Mouse (Mus musculus): ENCODE measurements around the gene Fbxo34. TPM values are rescaled to one million over a fixed set of nuclear protein-coding genes. Genes with fewer than 3 reads are reported as not detected.

The Fbxo34 gene
- total and polyA plus RNA-seq, 3 experiments, result 14.8 to 29.5 TPM; not detected in 1

DNA sequence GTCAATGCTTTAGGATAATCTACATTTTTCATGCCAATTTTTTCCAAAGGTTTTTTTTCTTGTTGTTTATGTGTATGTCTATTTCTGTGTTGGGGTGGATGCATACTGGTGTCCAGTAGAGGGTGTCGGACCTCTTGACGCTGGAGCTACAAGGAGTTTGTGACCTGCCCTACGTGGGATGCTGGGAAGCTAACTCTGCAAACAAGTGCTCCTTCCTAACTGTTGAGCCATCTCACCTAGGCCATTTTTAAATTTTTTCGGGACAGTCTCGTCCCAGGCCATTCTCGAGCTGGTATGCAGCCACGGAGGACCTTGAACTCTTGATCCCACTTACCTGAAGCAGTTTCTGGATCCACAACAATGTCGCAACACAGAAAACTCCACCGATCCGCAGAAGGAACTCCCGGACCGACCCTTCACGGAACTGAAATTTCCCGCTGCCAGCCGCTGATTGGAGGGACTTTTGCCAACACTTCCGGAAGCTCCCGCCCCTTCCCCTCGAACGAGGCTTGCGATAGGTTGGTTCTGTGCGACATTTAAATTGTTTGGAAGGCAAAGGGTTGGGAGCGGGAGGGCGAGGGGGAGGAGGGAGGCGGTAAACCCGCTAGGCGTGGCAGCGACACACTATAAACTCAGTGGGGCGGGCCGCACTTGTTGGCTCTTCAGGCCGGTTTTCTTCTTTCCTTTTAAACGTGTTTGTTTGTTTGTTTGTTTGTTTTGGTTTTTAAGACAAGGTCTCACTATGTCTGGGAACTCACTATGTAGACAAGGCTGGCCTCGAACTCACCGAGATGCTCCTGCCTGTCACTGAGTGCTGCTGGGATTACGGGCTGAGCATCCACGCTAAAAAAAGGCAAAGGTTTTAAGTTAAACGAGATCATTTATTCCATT is 32.2 kb upstream of the Fbxo34 start, which contains the start of gene Dlgap5 (continued):
- TF ChIP-seq SIN3A (IDR thresholded peaks at IDR 0.05; ENCODE audit: low read length) (peak; percentile 95), USF1 (IDR thresholded peaks at IDR 0.05; ENCODE audit: low read depth, low read length) (no peak), ELF1 (IDR thresholded peaks at IDR 0.05; ENCODE audit: low read depth, low read length) (peak; percentile 85), JUND (IDR thresholded peaks at IDR 0.05; ENCODE audit: low read depth, low read length) (no peak)

DNA sequence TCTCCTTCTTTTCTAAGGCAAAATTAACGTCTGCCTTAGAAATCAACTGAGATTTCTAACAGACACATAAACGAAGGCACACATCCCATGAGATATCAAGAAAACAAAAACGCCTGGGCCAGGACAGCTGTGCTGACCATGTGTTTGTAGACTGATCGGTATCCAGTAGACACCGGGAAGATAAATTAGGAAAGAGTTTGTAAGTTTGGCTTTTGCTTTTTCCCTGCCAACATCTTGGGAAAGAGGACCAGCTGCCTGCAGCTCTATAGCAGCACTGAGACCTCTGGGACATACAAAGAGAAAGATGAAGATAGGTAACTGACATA is 31.6 kb upstream of the Fbxo34 start:
- TF ChIP-seq ETS1 (IDR thresholded peaks at IDR 0.05; ENCODE audit: low read depth, low read length) (peak; percentile 42; the same call in 1 of the 2 replicates), MAX (IDR thresholded peaks at IDR 0.05; ENCODE audit: low read length) (peak; percentile 62), MYC (IDR thresholded peaks at IDR 0.05; ENCODE audit: low read depth, low read length) (peak; percentile 74; the same call in 1 of the 2 replicates), MXI1 (IDR thresholded peaks at IDR 0.05; ENCODE audit: low read depth, low read length) (peak; percentile 41; the same call in 1 of the 2 replicates), RAD21 (IDR thresholded peaks at IDR 0.05; ENCODE audit: low read depth, low read length) (no peak), POLR2AphosphoS5 (IDR thresholded peaks at IDR 0.05; ENCODE audit: borderline replicate concordance, low read depth, low read length) (no peak), USF1 (IDR thresholded peaks at IDR 0.05; ENCODE audit: low read depth, low read length) (no peak)
- H3K4me3 ChIP-seq (ENCODE audit: control insufficient read depth in 1 of 2, insufficient read depth in 1 of 2, low read depth in 2 of 2, low read length in 2 of 2), result peak overlapping the region; percentile 36 to 61
- DNase-seq (ENCODE audit: low read depth, low spot score), result no peak
- H3K9me3 ChIP-seq (replicated peaks; ENCODE audit: insufficient read depth, low read length), result no peaks in the 10 kb centered on the region
- no peaks in the 10 kb centered on the region for H3K27me3 ChIP-seq (ENCODE audit: control insufficient read depth in 1 of 2, insufficient read depth in 2 of 2, low read length in 2 of 2)
- H3K9ac ChIP-seq (ENCODE audit: control insufficient read depth, low read depth, low read length, poor library complexity, severe bottlenecking), result peak overlapping the region; percentile 72
- peaks cover 10% of the 10 kb centered on the region for H3K79me2 ChIP-seq (ENCODE audit: control insufficient read depth, insufficient read depth, low read length, poor library complexity)
- peaks cover 2 to 3% of the 10 kb centered on the region in 2 experiments; a peak in 2 of 4 replicates for H3K36me3 ChIP-seq (ENCODE audit: control insufficient read depth in 1 of 2, insufficient read depth in 2 of 2, low read length in 2 of 2)
- peak overlapping the region; percentile 68 for H3K27ac ChIP-seq (ENCODE audit: control insufficient read depth, low read depth, low read length)
- peaks cover 0 to 8% of the 10 kb centered on the region in 2 experiments; a peak in 2 of 4 replicates for H3K4me1 ChIP-seq (ENCODE audit: control insufficient read depth in 1 of 2, insufficient read depth in 2 of 2, low read length in 2 of 2)

GRCm38 (mm10) chr14:47419034-47419625 is 31.1 kb upstream of the Fbxo34 start:
- Histone ChIP-seq H3K27me3 (ENCODE audit: control insufficient read depth in 1 of 2, insufficient read depth in 2 of 2, low read length in 2 of 2) (no peaks in the 10 kb centered on the region), H3K9ac (ENCODE audit: control insufficient read depth, low read depth, low read length, poor library complexity, severe bottlenecking) (peak overlapping the region; percentile 72), H3K4me1 (ENCODE audit: control insufficient read depth in 1 of 2, insufficient read depth in 2 of 2, low read length in 2 of 2) (peaks cover 0 to 8% of the 10 kb centered on the region in 2 experiments; a peak in 2 of 4 replicates), H3K36me3 (ENCODE audit: control insufficient read depth in 1 of 2, insufficient read depth in 2 of 2, low read length in 2 of 2) (peaks cover 2 to 3% of the 10 kb centered on the region in 2 experiments; a peak in 2 of 4 replicates), H3K4me3 (ENCODE audit: control insufficient read depth in 1 of 2, insufficient read depth in 1 of 2, low read depth in 2 of 2, low read length in 2 of 2) (peak overlapping the region; percentile 36 to 61), H3K79me2 (ENCODE audit: control insufficient read depth, insufficient read depth, low read length, poor library complexity) (peaks cover 10% of the 10 kb centered on the region), H3K9me3 (replicated peaks; ENCODE audit: insufficient read depth, low read length) (no peaks in the 10 kb centered on the region), H3K27ac (ENCODE audit: control insufficient read depth, low read depth, low read length) (peak overlapping the region; percentile 68)
- TF ChIP-seq ZKSCAN1 (IDR thresholded peaks at IDR 0.05; ENCODE audit: low read depth, low read length), result no peak
- TF ChIP-seq UBTF (IDR thresholded peaks at IDR 0.05; ENCODE audit: borderline replicate concordance, insufficient read depth, low read depth, low read length), result no peak
- TF ChIP-seq POLR2AphosphoS5 (IDR thresholded peaks at IDR 0.05; ENCODE audit: borderline replicate concordance, low read depth, low read length), result no peak
- TF ChIP-seq POLR2A (IDR thresholded peaks at IDR 0.05; ENCODE audit: control insufficient read depth in 1 of 2, insufficient read depth in 1 of 2, low read depth in 1 of 2, low read length in 2 of 2, poor library complexity in 1 of 2), result no peak
- TF ChIP-seq BHLHE40 (IDR thresholded peaks at IDR 0.05; ENCODE audit: borderline replicate concordance, low read depth, low read length), result no peak
- TF ChIP-seq CHD1 (IDR thresholded peaks at IDR 0.05; ENCODE audit: low read depth, low read length), result no peak
- TF ChIP-seq MAX (IDR thresholded peaks at IDR 0.05; ENCODE audit: low read length), result no peak; the same call in 1 of the 2 replicates
- TF ChIP-seq RCOR1 (IDR thresholded peaks at IDR 0.05; ENCODE audit: low read depth, low read length), result no peak
- peak; percentile 69 for TF ChIP-seq MYB (IDR thresholded peaks at IDR 0.05; ENCODE audit: low read depth, low read length)
- TF ChIP-seq ETS1 (IDR thresholded peaks at IDR 0.05; ENCODE audit: low read depth, low read length), result 0 out of 2 replicates have a peak, but pooled peaks have one; percentile 4
- no peak for TF ChIP-seq MYC (IDR thresholded peaks at IDR 0.05; ENCODE audit: low read depth, low read length)
- peak; percentile 92 for TF ChIP-seq ZNF384 (IDR thresholded peaks at IDR 0.05; ENCODE audit: low read depth, low read length)
- TF ChIP-seq TCF12 (IDR thresholded peaks at IDR 0.05; ENCODE audit: low read depth, low read length), result 0 out of 2 replicates have a peak, but pooled peaks have one; percentile 19
- TF ChIP-seq SMC3 (IDR thresholded peaks at IDR 0.05; ENCODE audit: low read depth, low read length), result no peak
- peak; percentile 35; the same call in 1 of the 2 replicates for TF ChIP-seq GATA1 (IDR thresholded peaks at IDR 0.05; ENCODE audit: low read depth, low read length)
- DNase-seq (ENCODE audit: low read depth, low spot score), result peak; percentile 55

Measured in MEL (cell line).